Mouse (Mus musculus) retina, adult 2 months (tissue): ENCODE data around the gene Pus7l.
A peak's percentile ranks its signal among the peaks of the same experiment; 100 is the strongest.
"Not testable (repeated sequence)": the region's sequence is repeated elsewhere in the genome, so short reads cannot be mapped to it uniquely, and the experiment has no call there.

Experiments used
- DNase-seq: peaks from one replicate; pipeline ENCODE4 v3.0.0-alpha.2; 2012; ENCODE audit warnings: low read depth, low spot score

Pus7l gene

DNA sequence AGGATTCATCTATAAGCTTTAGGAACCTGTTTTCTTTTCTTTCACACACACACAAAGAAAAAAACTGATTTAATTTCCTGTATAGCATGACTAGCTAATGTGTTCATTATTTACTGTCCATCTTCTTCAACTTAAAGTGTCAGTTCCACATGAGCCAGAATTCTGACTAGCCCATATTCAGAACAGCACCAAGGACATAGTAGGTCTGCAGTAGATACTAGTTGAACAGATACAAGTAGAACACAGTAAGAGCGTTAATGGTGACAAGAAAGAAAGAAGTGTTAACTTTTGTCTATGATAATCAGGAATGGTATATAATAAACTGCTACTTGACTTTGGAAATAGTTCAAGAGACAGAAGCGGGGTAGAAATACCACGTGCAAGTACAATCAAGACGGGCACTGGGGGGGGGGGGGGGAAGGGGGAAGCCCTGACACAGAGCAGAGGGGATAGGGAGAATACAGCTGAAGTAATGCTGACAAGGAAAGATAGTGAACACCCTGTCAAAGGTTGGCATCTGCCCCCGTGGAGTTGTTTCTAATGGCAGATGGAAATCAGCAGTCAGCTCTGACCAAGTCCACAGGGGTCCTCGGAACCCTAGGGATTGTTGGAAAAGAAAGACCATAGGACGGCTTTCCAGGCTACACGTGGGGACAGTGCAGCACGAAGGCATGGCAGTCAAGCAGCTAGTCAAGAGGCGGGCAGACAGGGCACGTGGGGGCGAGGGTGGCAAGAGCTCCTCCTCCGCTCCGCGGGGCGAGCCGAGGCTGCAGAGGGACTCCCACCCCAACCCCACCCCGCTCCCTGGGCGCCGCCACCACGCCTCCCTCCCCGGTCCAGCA is 559 bp downstream of the Pus7l start:
- no peak for DNase-seq

DNA sequence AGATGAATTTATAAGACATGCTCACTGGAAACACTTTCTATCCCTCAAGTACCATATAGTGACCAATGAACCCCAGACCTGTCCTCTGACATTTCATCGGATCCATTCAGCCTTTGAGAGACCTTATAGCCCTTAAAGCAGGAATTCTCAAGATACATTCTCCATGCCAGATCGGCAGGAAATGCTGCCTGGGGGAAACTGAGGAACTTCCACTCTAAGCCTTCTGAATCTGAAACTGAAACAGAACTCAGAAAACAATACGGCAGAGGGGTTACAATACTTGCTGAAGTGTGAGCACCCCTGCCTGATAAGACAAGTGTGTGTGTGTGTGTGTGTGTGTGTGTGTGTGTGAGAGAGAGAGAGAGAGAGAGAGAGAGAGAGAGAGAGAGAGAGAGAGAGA is 4.1 kb downstream of the Pus7l start:
- no peak for DNase-seq

DNA sequence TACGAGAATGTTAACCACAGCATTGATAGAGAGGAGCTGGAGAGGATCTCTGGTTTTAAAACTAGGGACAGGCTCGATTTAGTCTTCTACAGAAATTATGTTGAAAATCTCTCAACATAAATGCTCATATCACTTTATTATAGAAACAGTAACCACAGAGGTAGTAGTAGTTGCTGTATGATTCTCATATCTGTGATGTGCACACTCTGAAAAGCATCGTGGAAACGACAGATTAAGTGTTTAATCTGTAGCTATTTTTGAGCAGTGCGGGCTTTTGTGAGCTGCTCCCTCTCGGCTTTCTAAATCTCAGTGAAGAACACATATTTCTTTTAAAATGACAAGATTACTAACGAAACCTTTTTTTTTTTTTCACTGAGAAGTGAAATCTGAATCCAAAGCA is 7.8 kb downstream of the Pus7l start:
- DNase-seq, result no peak

DNA sequence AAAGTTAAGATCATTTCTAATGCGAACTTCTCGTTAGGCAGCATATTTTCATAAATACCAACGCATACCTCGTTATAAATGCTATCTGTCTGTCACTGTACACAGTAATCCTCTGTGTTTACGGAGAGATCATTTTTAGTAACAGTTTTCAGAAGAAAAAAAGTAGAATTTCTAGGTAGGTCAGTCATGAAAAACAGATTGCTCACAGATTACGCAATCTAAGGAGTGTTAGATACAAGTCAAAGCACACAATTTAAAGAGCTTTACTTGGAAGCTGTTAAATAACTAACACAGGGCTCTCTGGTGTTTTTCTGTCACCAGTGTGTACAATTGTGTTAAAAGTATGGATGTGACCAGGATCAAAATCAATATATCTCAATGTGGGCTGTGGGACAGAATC is 10.4 kb downstream of the Pus7l start:
- DNase-seq, result no peak

DNA sequence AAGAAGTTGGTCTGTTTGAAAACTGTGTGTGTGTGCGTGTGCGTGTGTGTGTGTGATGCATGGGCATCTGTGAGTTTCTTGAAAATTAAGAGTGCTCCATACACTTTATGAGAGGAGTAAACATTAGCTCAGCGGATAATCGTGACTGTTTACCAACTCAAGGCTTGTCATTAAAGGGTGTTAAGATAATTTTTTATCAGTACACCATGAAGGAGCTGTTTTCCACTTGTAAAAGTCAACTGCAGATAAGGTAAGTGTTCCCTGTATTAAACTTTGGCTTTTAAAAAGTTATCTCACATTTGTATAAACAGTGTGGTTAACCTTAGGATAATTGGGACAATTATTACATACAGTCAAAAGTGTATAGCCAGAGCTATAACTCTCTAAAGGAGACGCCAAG is 11.0 kb downstream of the Pus7l start:
- no peak for DNase-seq

DNA sequence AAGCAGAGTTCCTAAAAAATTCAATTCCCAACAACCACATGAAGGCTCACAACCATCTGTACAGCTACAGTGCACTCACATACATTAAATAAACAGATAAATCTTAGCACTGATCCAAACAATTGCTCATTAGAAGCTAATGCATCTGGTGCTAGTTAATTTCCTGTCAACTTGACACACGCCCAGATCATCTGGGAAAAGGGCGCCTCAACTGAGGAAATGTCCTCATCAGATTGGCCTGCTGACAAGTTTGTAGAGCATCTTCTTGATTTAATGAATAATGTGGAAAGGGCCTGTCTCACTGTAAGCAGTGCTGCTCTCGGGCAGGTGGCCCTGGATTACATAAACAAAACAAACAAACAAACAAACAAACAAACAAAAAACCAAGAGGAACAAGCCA is 12.8 kb downstream of the Pus7l start:
- DNase-seq, result no peak

DNA sequence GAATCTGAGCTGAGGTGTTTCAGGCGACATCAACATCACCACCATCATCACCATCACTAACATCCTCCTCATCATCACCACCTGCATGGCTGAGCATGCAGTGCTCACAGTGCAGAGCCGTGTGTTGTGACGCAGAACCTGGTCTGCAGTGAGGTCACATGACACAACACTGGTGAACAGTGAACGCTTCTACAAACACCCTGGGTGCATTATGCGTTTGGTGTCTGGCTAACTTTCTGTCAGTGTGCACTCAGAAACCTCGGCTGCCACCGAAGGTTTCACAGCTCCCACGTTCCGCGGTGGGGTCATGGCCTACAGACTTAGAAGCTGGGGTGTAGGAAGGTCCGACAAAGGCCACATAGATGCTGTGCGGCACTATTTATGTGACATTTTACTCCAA is 18.4 kb downstream of the Pus7l start:
- no peak for DNase-seq

DNA sequence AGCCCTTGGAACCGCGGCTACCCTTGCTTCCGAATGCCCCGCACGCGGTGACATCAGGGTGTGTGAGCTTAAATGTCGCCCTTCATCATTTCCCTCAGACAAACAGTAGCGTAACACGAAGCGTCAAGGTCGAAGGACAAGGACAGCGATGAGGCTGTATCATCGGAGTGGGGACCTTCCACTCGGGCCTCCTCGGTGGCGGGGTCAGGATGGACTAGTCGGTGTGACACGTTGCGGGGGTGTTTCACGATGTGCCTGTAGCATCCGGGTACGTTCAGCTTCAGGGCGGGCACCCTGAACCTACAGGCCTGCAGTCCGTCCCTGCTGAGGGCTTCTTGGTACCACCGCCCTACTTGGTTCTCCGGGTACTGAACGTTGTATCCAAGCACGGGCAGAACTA is 20.1 kb downstream of the Pus7l start:
- DNase-seq, result no peak

DNA sequence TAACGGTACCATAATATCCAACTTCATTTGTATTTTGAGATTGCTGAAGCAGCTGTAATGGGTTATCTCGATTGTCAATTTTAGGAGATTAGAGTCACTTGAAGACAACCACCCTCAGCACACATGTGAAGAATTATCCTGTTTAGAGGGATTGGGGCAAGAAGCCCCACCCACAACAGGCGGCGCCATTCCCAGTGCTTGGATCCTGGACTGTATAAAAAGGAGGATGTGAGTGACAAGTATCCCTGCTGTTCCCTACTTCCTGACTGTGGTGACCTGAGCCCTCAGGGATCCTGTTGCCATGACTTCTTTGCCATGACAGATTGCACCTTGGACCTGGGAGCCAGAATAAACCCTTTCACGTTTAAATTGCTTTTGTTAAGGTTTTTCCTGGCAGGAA is 22.4 kb downstream of the Pus7l start:
- DNase-seq, result no peak

DNA sequence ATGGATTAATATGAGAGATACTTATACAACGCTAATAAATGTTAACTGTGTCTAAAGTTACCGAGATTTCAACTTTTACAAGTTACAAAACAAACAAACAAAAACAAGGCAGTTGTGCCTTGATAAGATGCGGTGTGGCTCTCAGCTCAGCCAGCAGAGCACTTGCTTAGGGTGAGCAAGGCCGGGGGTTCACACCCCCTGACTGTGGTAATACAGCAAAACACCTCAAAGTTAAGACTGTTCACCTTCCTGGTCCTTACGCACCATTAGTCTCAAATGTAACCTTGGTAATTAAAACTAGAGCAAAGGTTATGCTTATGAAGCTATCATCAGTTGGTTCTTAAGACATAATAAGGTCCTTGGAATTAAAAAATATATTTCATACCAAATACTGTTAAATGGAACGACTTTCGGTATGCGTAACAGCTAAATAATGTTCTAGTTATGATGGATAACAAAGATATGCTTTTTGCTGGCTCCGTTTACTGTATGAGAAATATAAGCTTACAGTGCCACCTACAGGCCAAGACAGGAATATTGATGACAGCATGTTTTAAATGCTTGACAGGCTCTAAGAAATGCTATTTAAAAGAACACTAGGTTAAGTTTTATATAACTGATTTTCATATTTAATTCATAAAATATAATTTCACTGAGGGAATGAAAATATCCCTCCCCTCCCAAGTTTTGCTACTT is 23.0 kb downstream of the Pus7l start:
- peak; percentile 46 for DNase-seq

DNA sequence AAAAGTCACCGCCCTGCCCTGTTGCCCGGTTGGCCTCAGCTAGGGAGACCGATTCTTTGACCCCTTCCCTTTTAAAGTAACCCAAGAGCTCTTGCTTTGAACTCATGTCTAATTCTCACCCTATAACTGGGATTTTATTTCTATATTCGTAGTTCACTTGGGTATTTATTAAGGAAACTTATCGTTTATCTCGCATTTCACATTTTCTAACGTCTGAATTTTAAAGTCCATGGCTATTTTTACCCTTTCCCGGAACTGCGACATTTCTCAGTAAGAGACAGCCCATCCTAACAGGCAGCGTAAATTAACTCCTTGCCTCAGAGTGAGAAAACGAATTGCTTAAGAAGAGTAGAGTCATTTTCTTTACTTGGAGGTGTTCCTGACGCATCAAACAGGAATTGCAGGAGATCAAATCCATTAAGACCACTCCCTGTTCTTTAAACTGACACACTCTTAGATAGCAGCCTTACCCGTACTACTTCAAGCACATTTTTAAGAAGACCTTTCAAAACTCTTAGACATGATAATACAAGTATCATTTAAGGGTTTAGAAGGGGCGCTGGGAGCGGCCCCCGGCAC is 25.3 kb downstream of the Pus7l start:
- DNase-seq, result no peak

DNA sequence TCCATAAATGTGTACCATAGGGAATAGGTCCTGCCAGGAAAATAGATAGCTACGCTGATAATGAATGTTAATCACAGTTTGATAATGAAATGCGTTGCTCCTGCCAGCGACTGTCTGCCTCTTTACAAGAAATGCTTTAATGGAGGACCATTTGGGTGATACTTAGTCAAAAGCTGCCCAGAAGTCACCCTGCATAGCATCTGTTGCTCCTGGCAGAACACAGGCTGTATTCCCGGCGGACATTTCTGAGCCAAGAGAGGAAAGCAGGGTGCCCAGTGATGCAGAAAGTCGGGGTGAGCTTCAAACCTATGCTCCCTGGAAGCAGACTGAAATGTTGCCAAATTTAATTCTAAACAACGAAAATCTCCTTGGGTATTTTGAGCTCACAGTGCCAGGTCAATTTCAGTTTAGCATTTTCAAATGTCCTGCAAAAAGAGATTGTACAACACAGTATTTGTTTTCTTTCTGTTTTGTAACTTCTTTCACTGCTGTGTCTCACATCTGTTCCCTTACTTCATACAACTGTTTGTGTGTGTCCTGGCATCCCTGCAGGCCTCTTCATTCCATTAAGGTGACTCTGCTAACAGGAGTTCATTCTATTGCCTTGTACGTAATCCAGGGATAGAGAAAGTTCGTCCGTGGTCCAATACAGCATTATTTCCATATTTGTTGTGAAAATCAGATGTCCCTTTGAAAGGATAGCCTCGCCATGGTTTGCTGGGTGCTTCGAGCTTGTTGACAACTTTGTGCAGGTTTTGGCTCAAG is 39.7 kb downstream of the Pus7l start:
- DNase-seq, result no peak

DNA sequence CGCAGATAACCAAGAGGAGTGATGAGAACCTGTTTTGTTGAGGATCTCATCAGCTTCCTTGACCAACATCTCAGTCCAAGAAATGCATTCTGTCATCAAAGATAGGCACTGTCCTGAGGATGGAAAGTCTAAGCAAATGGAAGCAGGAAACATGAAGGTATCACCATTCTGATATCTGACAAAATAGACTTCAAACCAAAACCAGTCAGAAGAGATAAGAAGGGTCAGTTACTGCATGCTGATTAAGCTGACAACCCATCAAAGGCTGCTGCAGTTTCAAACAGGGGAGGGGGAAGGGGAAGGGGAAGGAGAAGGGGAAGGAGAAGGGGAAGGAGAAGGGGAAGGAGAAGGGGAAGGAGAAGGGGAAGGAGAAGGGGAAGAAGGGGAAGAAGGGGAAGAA is 44.1 kb downstream of the Pus7l start:
- DNase-seq, result no peak

DNA sequence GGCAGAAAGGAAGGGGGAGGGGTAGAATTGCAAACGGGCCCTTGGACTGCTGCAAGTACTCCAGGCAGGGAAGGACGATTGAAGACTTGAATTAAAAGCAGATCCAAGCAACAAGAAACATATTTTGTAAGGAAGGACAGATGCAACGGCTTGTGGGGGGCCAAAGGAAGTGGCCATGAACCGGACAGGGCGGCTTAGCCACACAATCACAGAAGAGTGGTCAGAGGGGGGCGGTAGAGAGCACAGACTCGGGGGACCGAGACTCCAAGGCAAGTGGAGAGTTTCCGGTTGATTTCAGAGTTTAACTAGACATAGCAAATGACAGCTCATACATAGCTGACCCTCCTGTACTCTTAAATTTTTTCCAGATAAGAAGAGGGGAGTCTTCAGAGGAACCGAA is 47.4 kb downstream of the Pus7l start:
- DNase-seq, result no peak

DNA sequence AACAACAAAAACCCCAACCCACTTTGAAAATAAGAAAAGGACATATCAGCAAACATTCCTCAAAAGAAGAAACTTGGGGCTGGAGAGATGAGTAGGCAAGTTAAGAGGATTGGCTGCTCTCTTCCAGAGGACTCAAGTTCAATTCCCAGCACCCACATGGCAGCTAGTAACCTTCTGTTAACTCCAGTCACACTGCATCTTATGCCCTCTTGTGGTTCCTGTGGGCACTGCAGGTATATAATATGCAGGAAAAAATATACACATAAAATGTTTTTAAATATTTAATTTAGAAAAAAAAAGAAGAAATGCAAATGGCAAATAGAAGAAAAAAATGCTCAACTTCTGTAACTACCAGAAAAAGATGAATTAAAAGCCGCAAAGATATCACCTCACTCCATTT is 48.9 kb downstream of the Pus7l start:
- no peak for DNase-seq

DNA sequence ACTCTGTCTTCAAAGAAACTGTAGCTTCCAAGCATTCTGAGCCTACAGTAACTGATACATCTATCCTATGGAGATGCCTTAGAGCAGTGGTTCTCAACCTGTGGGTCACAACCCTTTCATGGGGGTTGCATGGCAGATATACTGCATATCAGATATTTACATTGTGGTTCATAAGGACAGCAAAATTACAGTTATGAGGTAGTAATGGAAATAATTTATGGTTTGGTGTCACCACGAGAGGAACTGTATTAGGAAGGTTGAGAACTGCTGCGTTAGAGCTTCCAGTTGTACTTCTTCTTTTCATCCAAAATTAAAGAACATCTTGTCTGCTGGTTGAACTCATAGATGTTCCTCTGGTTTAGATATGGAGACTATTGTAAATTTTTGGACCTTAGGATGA is 53.9 kb downstream of the Pus7l start:
- DNase-seq, result no peak

DNA sequence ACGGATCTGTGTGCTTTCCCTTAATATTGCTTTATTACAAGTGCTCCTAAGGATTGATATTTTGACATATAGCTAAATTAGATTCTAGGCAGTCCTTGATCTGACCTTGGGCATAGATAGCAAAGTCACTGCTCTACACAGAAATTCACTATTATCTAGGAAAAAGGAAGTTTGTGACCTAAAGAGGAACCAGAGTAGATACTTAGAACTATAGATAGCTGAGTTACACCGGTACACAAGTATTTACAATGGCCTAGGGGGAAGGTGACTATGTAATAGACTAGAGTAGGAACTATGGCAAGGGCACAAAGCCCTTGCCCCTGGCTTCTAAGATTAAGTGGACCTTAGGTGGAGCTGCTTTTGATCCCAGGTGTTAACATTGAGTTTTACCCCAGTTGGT is 55.3 kb downstream of the Pus7l start:
- not testable (repeated sequence) for DNase-seq

DNA sequence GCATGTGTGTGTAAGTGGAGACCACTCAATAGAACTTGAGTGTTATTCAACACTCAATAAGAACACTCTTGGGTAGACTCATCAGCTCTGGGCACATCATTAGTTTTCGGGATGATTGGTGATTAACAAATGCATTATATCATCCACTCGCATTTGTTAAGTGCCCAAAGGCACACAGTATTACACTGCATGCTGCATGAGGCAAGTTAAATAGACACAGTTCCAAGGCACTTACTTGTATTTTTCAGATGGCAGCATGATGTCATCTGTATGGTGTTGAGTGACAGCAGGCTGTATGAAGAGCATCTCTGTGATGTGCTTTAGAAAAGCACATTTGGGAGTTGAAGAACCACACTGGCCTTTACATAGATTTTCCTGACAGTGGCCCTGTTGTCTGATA is 60.8 kb downstream of the Pus7l start:
- no peak for DNase-seq

DNA sequence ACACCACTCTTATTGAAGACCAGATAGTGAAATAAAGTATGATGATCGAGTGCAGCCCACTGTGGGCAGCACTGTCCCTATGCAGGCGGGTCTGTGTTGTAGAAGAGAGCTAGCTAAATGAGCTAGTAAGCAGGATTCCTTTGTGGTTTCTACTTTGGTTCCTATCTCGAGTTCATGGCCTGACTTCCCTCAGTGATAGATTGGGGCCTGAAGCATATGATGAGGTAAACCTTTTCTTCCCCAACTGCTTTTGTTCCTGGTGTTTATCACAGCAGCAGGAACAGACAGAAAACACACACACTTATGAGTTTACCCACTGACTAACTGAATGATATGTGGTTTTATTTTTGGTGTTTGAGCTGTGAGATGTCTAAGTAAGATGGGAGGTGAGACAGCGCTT is 62.6 kb downstream of the Pus7l start:
- no peak for DNase-seq

DNA sequence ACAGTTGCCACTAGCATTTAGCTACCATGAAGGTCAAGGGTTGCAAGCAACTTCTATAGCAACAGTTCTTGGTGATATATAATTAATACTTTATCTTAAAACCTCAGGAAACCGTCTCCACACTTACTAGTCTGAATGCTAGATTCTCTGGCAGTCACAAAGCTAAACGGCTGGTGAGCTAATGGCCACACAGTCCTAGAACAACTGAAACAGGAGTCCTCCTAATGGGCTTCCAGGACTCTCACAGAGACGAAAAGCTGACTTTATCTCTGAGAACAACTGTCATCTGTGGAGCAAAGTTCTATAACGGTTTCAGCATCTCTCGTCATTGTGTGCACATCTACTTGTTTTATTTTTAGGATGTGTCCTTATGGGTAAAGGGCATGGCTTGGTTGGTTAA is 63.1 kb downstream of the Pus7l start:
- DNase-seq, result no peak

DNA sequence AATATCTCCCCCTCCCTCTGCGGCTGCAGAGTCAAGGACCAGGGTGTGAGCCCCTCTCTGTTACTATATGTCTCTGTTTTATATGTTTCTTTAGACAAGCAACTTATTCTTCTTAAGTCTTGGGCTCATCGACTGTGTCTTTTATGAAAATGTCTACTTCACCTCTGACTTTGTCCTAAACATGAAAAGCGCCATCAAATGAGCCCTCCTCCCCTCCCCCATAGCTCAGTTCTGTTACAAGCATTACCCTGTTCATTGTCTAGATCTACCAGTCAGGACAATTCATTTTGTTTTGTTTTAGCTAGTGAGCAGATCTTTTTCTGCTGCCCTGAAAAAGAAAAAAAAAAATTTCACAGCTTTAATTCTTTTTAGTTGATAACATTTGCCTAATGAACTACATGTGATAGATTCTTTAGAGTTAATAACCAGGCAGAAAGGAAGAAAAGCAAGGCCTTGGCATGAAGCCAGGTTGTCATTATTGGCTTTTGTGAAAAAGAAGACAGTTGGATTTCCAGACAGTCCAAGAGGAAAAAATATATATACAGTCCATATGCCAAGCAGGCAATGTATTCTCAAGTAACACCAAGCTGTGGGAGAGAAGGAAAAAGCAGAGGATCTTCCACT is 63.7 kb downstream of the Pus7l start:
- no peak for DNase-seq

DNA sequence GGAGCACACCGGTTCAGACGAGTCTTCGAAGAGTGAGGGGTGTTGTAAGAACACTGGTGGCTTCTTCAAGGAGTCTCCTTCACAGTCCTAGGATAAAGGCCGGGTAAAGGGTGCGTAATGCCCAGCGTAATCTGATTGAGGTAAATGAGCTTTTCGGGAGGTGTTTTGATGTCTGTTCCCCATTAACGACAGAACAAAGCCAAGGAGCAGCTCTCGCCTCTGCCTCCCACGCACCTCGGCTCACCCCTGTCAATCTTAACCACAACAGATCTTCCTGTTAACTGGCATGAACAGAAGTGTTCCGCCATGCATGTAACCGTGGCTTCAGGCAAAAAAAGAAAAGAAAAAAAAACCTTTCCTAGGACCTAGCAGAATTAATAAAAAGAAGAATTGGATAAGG is 64.6 kb downstream of the Pus7l start:
- no peak for DNase-seq
